Comparison of ENCODE assay signal across 7 mouse cellular contexts in the genomic region with DNA sequence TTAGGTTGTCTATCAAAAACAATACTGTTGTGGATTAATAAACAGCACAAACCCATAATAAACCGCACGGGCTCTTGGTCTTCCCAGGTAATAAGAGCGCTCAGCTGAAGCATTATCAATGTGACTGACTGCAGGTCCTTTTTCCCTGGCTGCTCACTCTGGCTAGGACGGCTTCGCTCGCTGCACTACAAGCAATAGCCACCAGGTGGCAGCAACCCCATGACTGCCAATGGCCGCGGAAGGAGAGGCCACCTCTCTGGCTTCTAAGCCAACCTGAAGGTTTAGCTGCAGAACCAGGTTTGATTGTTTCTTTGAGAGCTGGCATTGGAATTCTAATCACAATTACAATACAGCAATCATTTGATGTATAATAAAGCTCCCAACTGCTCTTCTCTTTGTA. TPM values are rescaled to one million over a fixed set of nuclear protein-coding genes. Genes with fewer than 3 reads are reported as not detected.
DNase-seq lines count a peak whose midpoint lies in the region; ATAC-seq lines count a peak whose summit lies in the region.

No protein-coding gene starts in this region.

- no peaks in the 10 kb centered on the region for H3K36me3 ChIP-seq in intestine, embryonic 14.5 days (ENCODE audit: control insufficient read depth, insufficient read depth, low read length)
- H3K36me3 ChIP-seq in midbrain, embryonic 12.5 days: no peaks in the 10 kb centered on the region

- no peaks in the 10 kb centered on the region for H3K4me1 ChIP-seq in intestine, embryonic 14.5 days (replicated peaks; ENCODE audit: control insufficient read depth, insufficient read depth, low read length)
- H3K4me1 ChIP-seq in midbrain, embryonic 12.5 days: peaks cover 11% of the 10 kb centered on the region; the same call in 1 of the 2 replicates

- 7% methylated on average over 8 of the region's 8 CpGs for WGBS in intestine, embryonic 14.5 days
- 12% methylated on average over 8 of the region's 8 CpGs for WGBS in midbrain, embryonic 12.5 days

- no peaks in the 10 kb centered on the region for H3K27me3 ChIP-seq in intestine, embryonic 14.5 days (replicated peaks; ENCODE audit: control insufficient read depth, insufficient read depth, low read length)
- no peaks in the 10 kb centered on the region for H3K27me3 ChIP-seq in midbrain, embryonic 12.5 days

- no peaks in the 10 kb centered on the region for H3K9me3 ChIP-seq in intestine, embryonic 14.5 days (ENCODE audit: control insufficient read depth, low read length)
- H3K9me3 ChIP-seq in midbrain, embryonic 12.5 days: no peaks in the 10 kb centered on the region

- peak; percentile 84 for DNase-seq in ZHBTc4 (ENCODE audit: low read depth, low spot score)
- peak; percentile 68 for DNase-seq in cerebellum, adult 8-10 months
- peak; percentile 45 to 64 for DNase-seq in frontal cortex, postnatal 25 days (ENCODE audit: low spot score in 2 of 2)
- peak; percentile 98 for DNase-seq in intestine, embryonic 14.5 days (ENCODE audit: low spot score)
- peak; percentile 46 to 66 for DNase-seq in left cerebral cortex, postnatal 10 days (ENCODE audit: extremely low spot score in 1 of 2, low spot score in 2 of 2)
- DNase-seq in spleen, adult 12 weeks (ENCODE audit: low spot score): peak; percentile 75

- no peak overlapping the region for H3K4me3 ChIP-seq in intestine, embryonic 14.5 days (ENCODE audit: low read depth, low read length)
- H3K4me3 ChIP-seq in midbrain, embryonic 12.5 days: no peak overlapping the region

- intact Hi-C loops in left cerebral cortex, postnatal 10 days (cut with DNase I): loop anchor here (5.0 kb wide), 1 partner anchor 72 kb away; no protein-coding TSS in a partner anchor

- no peak overlapping the region for H3K9ac ChIP-seq in intestine, embryonic 14.5 days (ENCODE audit: low read length)
- H3K9ac ChIP-seq in midbrain, embryonic 12.5 days (replicated peaks): no peak overlapping the region

- H3K4me2 ChIP-seq in intestine, embryonic 14.5 days (ENCODE audit: low read length): no peak overlapping the region
- no peak overlapping the region for H3K4me2 ChIP-seq in midbrain, embryonic 12.5 days (replicated peaks)

- no peak for ATAC-seq in intestine, embryonic 14.5 days (replicated peaks; ENCODE audit: low FRiP score, low TSS enrichment, low read depth)
- ATAC-seq in midbrain, embryonic 12.5 days (ENCODE audit: low FRiP score, low read depth): peak; percentile 47; the same call in 1 of the 2 replicates

- no peak overlapping the region for H3K27ac ChIP-seq in intestine, embryonic 14.5 days (ENCODE audit: low read depth)
- no peak overlapping the region for H3K27ac ChIP-seq in midbrain, embryonic 12.5 days (replicated peaks)

RNA-seq across cellular contexts. Expression of a gene that starts 37.8 kb away (rescaled TPM):
- 4.9 and 5.1 TPM in 2 replicates for polyA plus RNA-seq in intestine, embryonic 14.5 days (2014; fragmentation: Nextera tagmentation; extraction: Ambion mirVana)
- 1 to 10 TPM; 5.0 to 5.5 TPM for total RNA-seq in left cerebral cortex, postnatal 10 days (2021)
- polyA plus RNA-seq in midbrain, embryonic 12.5 days (2016; fragmentation: Nextera tagmentation; extraction: Ambion mirVana): 0.42 and 0.60 TPM in 2 replicates

RNA-seq across cellular contexts. Expression of a gene that starts 56.0 kb away (rescaled TPM):
- 95.9 and 102 TPM in 2 replicates for polyA plus RNA-seq in intestine, embryonic 14.5 days (2014; fragmentation: Nextera tagmentation; extraction: Ambion mirVana)
- 100 to 1,000 TPM; 179 to 183 TPM for total RNA-seq in left cerebral cortex, postnatal 10 days (2021)
- polyA plus RNA-seq in midbrain, embryonic 12.5 days (2016; fragmentation: Nextera tagmentation; extraction: Ambion mirVana): 159 and 166 TPM in 2 replicates
